Mouse (Mus musculus): ENCODE data around the gene Tmem106c. TPM values are rescaled to one million over a fixed set of nuclear protein-coding genes. Genes with fewer than 3 reads are reported as not detected.

The Tmem106c gene
- polyA plus RNA-seq (2017; shearing (Covaris generic)) = 24.2 TPM

GRCm38 (mm10) chr15:97963989-97964835 is at the start of gene Tmem106c:
TSS of gene Tmem106c (plus strand) at chr15:97964200.

GRCm38 (mm10) chr15:98003822-98004739 is 40.1 kb downstream of the Tmem106c start, which contains the start of gene Col2a1:
TSS of gene Col2a1 (minus strand) at chr15:98004695.

Other genes with a start within 250 kb of the Tmem106c start
- gene Endou, start 232.9 kb upstream of the Tmem106c start, polyA plus RNA-seq (2017; shearing (Covaris generic)) = 0.16 TPM
- 2.2 TPM for gene Rapgef3, start 196.2 kb upstream of the Tmem106c start, polyA plus RNA-seq (2017; shearing (Covaris generic))
- 41.6 TPM for gene Slc48a1, start 185.7 kb upstream of the Tmem106c start, polyA plus RNA-seq (2017; shearing (Covaris generic))
- 74.9 TPM for gene Hdac7, start 119.7 kb upstream of the Tmem106c start, polyA plus RNA-seq (2017; shearing (Covaris generic))
- gene Vdr, start 53.6 kb upstream of the Tmem106c start, polyA plus RNA-seq (2017; shearing (Covaris generic)) = 1.6 TPM
- gene Col2a1, start 40.5 kb downstream of the Tmem106c start, polyA plus RNA-seq (2017; shearing (Covaris generic)) = not detected
- 13.4 TPM for gene Pfkm, start 128.4 kb downstream of the Tmem106c start, polyA plus RNA-seq (2017; shearing (Covaris generic))
- gene Senp1, start 129.5 kb downstream of the Tmem106c start, polyA plus RNA-seq (2017; shearing (Covaris generic)) = 57.4 TPM
- 47.8 TPM for gene Asb8, start 201.4 kb downstream of the Tmem106c start, polyA plus RNA-seq (2017; shearing (Covaris generic))
- gene Ccdc184, start 203.0 kb downstream of the Tmem106c start, polyA plus RNA-seq (2017; shearing (Covaris generic)) = 0.21 TPM
- not detected for gene Olfr288, start 231.3 kb downstream of the Tmem106c start, polyA plus RNA-seq (2017; shearing (Covaris generic))

Data from activated CD4-positive, CD25-positive, alpha-beta regulatory T cell, adult 9 weeks (primary cell).